Comparison of ENCODE assay signal across 8 mouse cellular contexts in the genomic region with DNA sequence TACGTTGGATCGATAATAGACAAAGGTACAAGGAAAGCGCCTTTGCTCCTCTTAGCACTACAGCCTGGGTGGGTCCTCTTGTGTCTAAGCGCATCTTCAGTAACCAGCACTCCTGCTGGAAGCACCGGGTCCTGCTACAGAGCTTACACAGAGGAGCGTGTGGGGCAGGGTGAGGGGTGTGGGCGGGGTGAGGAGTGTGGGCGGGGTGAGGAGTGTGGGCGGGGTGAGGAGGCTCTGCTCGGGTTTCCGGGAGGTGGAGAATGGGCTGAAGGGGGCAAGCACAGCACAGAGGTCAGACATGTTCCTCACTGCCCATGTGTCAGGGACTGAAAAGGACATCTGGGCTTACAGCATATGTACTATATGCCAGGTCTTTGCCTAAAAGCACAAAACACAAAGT. TPM values are rescaled to one million over a fixed set of nuclear protein-coding genes. Genes with fewer than 3 reads are reported as not detected.
DNase-seq lines count a peak whose midpoint lies in the region; ATAC-seq and TF ChIP-seq lines count a peak whose summit lies in the region.

No protein-coding gene starts in this region.

- no peak for TF ChIP-seq POLR2A in thymus, adult 2 months (IDR thresholded peaks at IDR 0.05; ENCODE audit: control insufficient read depth, extremely low read depth, insufficient read depth, low read length, poor library complexity)

- peak; percentile 67; the same call in 1 of the 2 replicates for ATAC-seq in intestine, embryonic 14.5 days (replicated peaks; ENCODE audit: low FRiP score, low TSS enrichment, low read depth)

- 78% methylated on average over 11 of the region's 11 CpGs for WGBS in thymus, adult 2 months
- WGBS in embryonic facial prominence, embryonic 10.5 days = 12% methylated on average over 11 of the region's 11 CpGs
- WGBS in intestine, embryonic 14.5 days = 27% methylated on average over 11 of the region's 11 CpGs

- H3K4me3 ChIP-seq in thymus, adult 2 months (ENCODE audit: control insufficient read depth, insufficient read depth, low read length) = no peak overlapping the region
- H3K4me3 ChIP-seq in embryonic facial prominence, embryonic 10.5 days = no peak overlapping the region
- H3K4me3 ChIP-seq in intestine, embryonic 14.5 days (ENCODE audit: low read depth, low read length) = no peak overlapping the region

- peaks cover 36% of the 10 kb centered on the region for H3K36me3 ChIP-seq in thymus, adult 2 months (ENCODE audit: control insufficient read depth, insufficient read depth, low read length)
- H3K36me3 ChIP-seq in embryonic facial prominence, embryonic 10.5 days (replicated peaks) = peaks cover 34% of the 10 kb centered on the region
- peaks cover 52% of the 10 kb centered on the region for H3K36me3 ChIP-seq in intestine, embryonic 14.5 days (ENCODE audit: control insufficient read depth, insufficient read depth, low read length)
- peaks cover 13% of the 10 kb centered on the region for H3K36me3 ChIP-seq in splenic B cell, adult 2 months (ENCODE audit: control insufficient read depth, insufficient read depth, low read length, poor library complexity, severe bottlenecking)

- H3K9ac ChIP-seq in intestine, embryonic 14.5 days (ENCODE audit: low read length) = no peak overlapping the region

- no peaks in the 10 kb centered on the region for H3K27me3 ChIP-seq in thymus, adult 2 months (ENCODE audit: control insufficient read depth, insufficient read depth, low read length)
- no peaks in the 10 kb centered on the region for H3K27me3 ChIP-seq in embryonic facial prominence, embryonic 10.5 days (replicated peaks; ENCODE audit: low read depth, poor library complexity, severe bottlenecking)
- no peaks in the 10 kb centered on the region for H3K27me3 ChIP-seq in intestine, embryonic 14.5 days (replicated peaks; ENCODE audit: control insufficient read depth, insufficient read depth, low read length)
- H3K27me3 ChIP-seq in splenic B cell, adult 2 months (ENCODE audit: control insufficient read depth, insufficient read depth, low read length, poor library complexity, severe bottlenecking) = no peaks in the 10 kb centered on the region

- H3K27ac ChIP-seq in thymus, adult 2 months (ENCODE audit: control insufficient read depth, insufficient read depth, low read length) = no peak overlapping the region
- no peak overlapping the region for H3K27ac ChIP-seq in embryonic facial prominence, embryonic 10.5 days (replicated peaks)
- H3K27ac ChIP-seq in intestine, embryonic 14.5 days (ENCODE audit: low read depth) = no peak overlapping the region

- no peaks in the 10 kb centered on the region for H3K9me3 ChIP-seq in embryonic facial prominence, embryonic 10.5 days
- no peaks in the 10 kb centered on the region for H3K9me3 ChIP-seq in intestine, embryonic 14.5 days (ENCODE audit: control insufficient read depth, low read length)

- no peak overlapping the region for H3K4me2 ChIP-seq in intestine, embryonic 14.5 days (ENCODE audit: low read length)

- no peak for TF ChIP-seq CTCF in thymus, adult 2 months (IDR thresholded peaks at IDR 0.05; ENCODE audit: borderline replicate concordance, control insufficient read depth, extremely low read depth, insufficient read depth, low read length, poor library complexity)

- peak; percentile 31 for DNase-seq in thymus, postnatal 4 days
- DNase-seq in thymus, adult 2 months = no peak
- peak; percentile 86 for DNase-seq in embryonic facial prominence, embryonic 10.5 days (ENCODE audit: low spot score)
- no peak for DNase-seq in intestine, embryonic 14.5 days (ENCODE audit: low spot score)
- DNase-seq in lung, postnatal 10 days = peak; percentile 60
- peak; percentile 8 for DNase-seq in splenic B cell, adult 2 months (ENCODE audit: low read depth, low spot score)
- no peak for DNase-seq in left cerebral cortex, adult 9 months (ENCODE audit: low spot score in 2 of 2)
- no peak for DNase-seq in left cerebral cortex, adult 8-10 months (ENCODE audit: low spot score in 2 of 2)

- H3K4me1 ChIP-seq in thymus, adult 2 months (replicated peaks; ENCODE audit: control insufficient read depth, insufficient read depth, low read length) = no peaks in the 10 kb centered on the region
- peaks cover 6% of the 10 kb centered on the region for H3K4me1 ChIP-seq in embryonic facial prominence, embryonic 10.5 days
- no peaks in the 10 kb centered on the region for H3K4me1 ChIP-seq in intestine, embryonic 14.5 days (replicated peaks; ENCODE audit: control insufficient read depth, insufficient read depth, low read length)

RNA-seq across cellular contexts. Expression of a gene that starts 30.9 kb away (rescaled TPM):
- 31.6 and 34.4 TPM in 2 replicates for polyA plus RNA-seq in thymus, adult 2 months (2012; rRNA removed)
- 65.7 and 68.5 TPM in 2 replicates for polyA plus RNA-seq in embryonic facial prominence, embryonic 10.5 days (2016; fragmentation: Nextera tagmentation; extraction: Ambion mirVana)
- polyA plus RNA-seq in intestine, embryonic 14.5 days (2014; fragmentation: Nextera tagmentation; extraction: Ambion mirVana) = 93.4 and 95.3 TPM in 2 replicates
- 10 to 100 TPM; 62.2 to 67.4 (median 64.3) TPM for total RNA-seq in left cerebral cortex, adult 8-10 months (2022)

Comparison
In these comparisons a context has a peak if more than half of its experiments do, and no peak if none do; other contexts are left out.
1. DNase-seq: peak in thymus, postnatal 4 days (single experiment), embryonic facial prominence, embryonic 10.5 days (single experiment), lung, postnatal 10 days (single experiment) and splenic B cell, adult 2 months (single experiment); none in thymus, adult 2 months (single experiment), intestine, embryonic 14.5 days (single experiment), left cerebral cortex, adult 9 months (0 of 2) and left cerebral cortex, adult 8-10 months (0 of 2).